22 mouse cellular contexts compared by ENCODE assay signal in the genomic region with DNA sequence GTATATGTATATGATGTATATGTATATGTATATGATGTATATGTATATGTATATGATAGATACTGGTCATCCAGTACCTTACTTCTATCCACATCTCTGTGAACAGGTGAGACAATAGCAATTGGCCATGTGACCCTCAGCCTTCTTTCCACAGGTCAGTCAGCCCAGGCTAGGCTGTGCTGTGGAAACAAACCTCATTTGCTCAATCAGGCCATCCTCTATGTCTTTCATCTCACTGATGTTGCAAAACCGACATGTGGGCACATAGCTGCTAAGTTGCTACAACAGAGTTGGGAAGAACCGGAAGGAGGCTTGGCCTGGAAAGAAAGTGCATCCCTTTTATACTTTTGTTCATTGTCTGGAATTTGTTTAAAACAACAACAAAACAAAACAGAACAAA.
"Had no signal": no experiment of that assay in that cellular context is flagged by ENCODE, and none has a peak within 500 bp of the region (broad histone marks: within the 10 kb centered on the region; RNA-seq: fewer than 3 reads in every experiment).

No protein-coding gene starts in this region.

- H3K9ac ChIP-seq: heart, embryonic 12.5 days; hindbrain, embryonic 13.5 days; hindbrain, embryonic 15.5 days; limb, embryonic 12.5 days; liver, embryonic 13.5 days had no signal

- H3K4me3 ChIP-seq: heart, embryonic 10.5 days; heart, embryonic 12.5 days; hindbrain, embryonic 13.5 days; hindbrain, embryonic 15.5 days; layer of hippocampus, adult 2 months; left cerebral cortex, adult 2 months; limb, embryonic 10.5 days; limb, embryonic 12.5 days; liver, embryonic 13.5 days had no signal

- H3K9me3 ChIP-seq: heart, embryonic 10.5 days; heart, embryonic 12.5 days; hindbrain, embryonic 13.5 days; hindbrain, embryonic 15.5 days; limb, embryonic 10.5 days; limb, embryonic 12.5 days; liver, embryonic 13.5 days had no signal

- H3K36me3 ChIP-seq: heart, embryonic 10.5 days; heart, embryonic 12.5 days; hindbrain, embryonic 13.5 days; hindbrain, embryonic 15.5 days; limb, embryonic 10.5 days; limb, embryonic 12.5 days; liver, embryonic 13.5 days had no signal

- H3K27ac ChIP-seq: heart, embryonic 10.5 days; hindbrain, embryonic 13.5 days; hindbrain, embryonic 15.5 days; hindbrain, postnatal 0 days; layer of hippocampus, adult 2 months; left cerebral cortex, adult 2 months; limb, embryonic 10.5 days; limb, embryonic 12.5 days; liver, embryonic 13.5 days had no signal

- ATAC-seq: hindbrain, postnatal 0 days; intestine, embryonic 16.5 days had no signal

- H3K27me3 ChIP-seq: heart, embryonic 12.5 days; hindbrain, embryonic 13.5 days; hindbrain, embryonic 15.5 days; limb, embryonic 12.5 days; liver, embryonic 13.5 days had no signal

- H3K4me1 ChIP-seq: heart, embryonic 10.5 days; heart, embryonic 12.5 days; hindbrain, embryonic 13.5 days; hindbrain, embryonic 15.5 days; limb, embryonic 10.5 days; limb, embryonic 12.5 days; liver, embryonic 13.5 days had no signal

- DNase-seq: gastrocnemius, postnatal 14 days; gastrocnemius, postnatal 36 days; heart, adult 18-20 months; heart, postnatal 10 days; heart, postnatal 36 days; kidney, adult 18-20 months; kidney, adult 8-10 months; kidney, postnatal 10 days; kidney, postnatal 25 days; kidney, postnatal 4 days; liver; liver, embryonic 13.5 days had no signal

- H3K4me2 ChIP-seq: heart, embryonic 12.5 days; hindbrain, embryonic 13.5 days; hindbrain, embryonic 15.5 days; limb, embryonic 12.5 days; liver, embryonic 13.5 days had no signal
